Mouse (Mus musculus): ENCODE measurements around the gene Itga9. TPM values are rescaled to one million over a fixed set of nuclear protein-coding genes. Genes with fewer than 3 reads are reported as not detected.

Itga9 gene
- polyA plus RNA-seq, 1 experiment, result 6.2 TPM

DNA sequence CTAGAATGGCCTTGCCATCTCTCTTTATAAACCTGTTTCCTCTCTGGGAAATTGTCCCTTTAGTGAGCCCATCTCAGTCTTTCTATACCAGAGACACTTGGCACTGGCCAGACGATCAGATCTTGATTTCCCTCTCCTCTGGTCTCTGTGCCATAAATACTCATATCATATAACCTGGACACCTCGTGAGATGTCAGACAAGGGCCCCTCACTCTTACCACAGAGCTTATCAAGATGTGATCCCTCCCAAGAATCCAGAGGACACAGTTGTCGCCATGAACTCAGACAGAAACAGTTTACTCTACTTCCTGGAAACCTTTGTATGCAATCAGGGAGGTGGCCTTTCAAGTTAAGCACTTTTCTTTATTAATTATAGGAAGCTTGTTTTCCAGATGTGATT, 127.1 kb downstream of the Itga9 start:
- peaks cover 5% of the 10 kb centered on the region for H3K4me1 ChIP-seq (ENCODE audit: control insufficient read depth, insufficient read depth, low read length)

DNA sequence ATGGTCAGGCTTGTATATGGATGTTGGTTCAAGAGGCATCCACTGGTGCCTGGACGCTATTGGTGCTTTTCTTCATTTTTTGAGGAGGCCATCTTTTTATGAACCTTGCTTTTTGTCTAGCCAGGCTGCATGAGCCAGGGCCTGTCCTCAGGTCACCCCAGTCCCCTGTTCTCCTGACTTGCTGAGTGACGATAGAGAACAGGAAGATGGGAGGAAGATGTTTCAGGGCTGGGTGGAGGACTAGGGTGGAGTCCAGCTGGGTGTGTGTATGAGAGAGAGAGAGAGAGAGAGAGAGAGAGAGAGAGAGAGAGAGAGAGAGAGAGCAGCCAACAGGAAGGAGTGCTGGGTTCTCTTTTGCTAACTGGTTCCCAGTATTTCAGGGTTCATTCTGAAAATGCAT, 130.6 kb downstream of the Itga9 start:
- Histone ChIP-seq H3K4me1 (ENCODE audit: control insufficient read depth, insufficient read depth, low read length) (peaks cover 5% of the 10 kb centered on the region), H3K27ac (ENCODE audit: control insufficient read depth, insufficient read depth, low read depth, low read length) (peak overlapping the region; percentile 59), H3K27me3 (ENCODE audit: control insufficient read depth, insufficient read depth, low read length) (no peaks in the 10 kb centered on the region), H3K4me3 (ENCODE audit: control insufficient read depth, low read depth, low read length) (no peak overlapping the region), H3K36me3 (ENCODE audit: control insufficient read depth, insufficient read depth, low read length) (no peaks in the 10 kb centered on the region)
- TF ChIP-seq CTCF (IDR thresholded peaks at IDR 0.05; ENCODE audit: control insufficient read depth, insufficient read depth, insufficient replicate concordance, low read depth, low read length) (no peak), POLR2A (IDR thresholded peaks at IDR 0.05; ENCODE audit: control insufficient read depth, low read depth, low read length) (no peak)

More for the DNA sequence above, 127.1 kb downstream of the Itga9 start:
- Histone ChIP-seq H3K27me3 (ENCODE audit: control insufficient read depth, insufficient read depth, low read length) (no peaks in the 10 kb centered on the region), H3K27ac (ENCODE audit: control insufficient read depth, insufficient read depth, low read depth, low read length) (no peak overlapping the region), H3K36me3 (ENCODE audit: control insufficient read depth, insufficient read depth, low read length) (no peaks in the 10 kb centered on the region), H3K4me3 (ENCODE audit: control insufficient read depth, low read depth, low read length) (no peak overlapping the region)
- no peak for TF ChIP-seq POLR2A (IDR thresholded peaks at IDR 0.05; ENCODE audit: control insufficient read depth, low read depth, low read length)
- TF ChIP-seq CTCF (IDR thresholded peaks at IDR 0.05; ENCODE audit: control insufficient read depth, insufficient read depth, insufficient replicate concordance, low read depth, low read length), result no peak

DNA sequence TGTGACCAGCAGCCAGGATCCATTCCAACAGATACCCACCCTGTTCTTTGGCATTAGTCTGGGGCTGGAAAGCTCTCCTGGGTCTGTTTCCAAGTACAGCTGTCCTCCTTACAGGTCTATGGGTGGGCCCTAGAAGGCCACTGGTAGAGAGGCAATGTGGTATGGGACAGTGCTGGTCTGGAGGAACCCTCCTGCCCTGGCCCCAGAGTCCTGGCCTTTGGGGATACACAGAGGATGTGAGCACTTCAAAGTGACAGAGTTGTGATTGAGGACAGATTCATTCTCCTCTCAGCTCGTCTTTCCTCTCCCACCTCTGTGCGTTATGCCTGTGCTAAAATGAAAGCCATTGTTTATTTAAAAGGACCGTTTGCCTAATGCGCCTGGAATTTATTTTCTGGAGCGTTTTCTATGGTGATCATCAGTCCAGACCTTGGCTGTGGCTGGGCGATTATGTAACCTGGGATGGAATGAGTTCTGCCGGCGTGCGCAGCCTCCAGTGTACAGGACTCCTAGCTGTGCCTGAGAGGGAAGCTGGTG, 131.2 kb downstream of the Itga9 start:
- peaks cover 5% of the 10 kb centered on the region for H3K4me1 ChIP-seq (ENCODE audit: control insufficient read depth, insufficient read depth, low read length)
- H3K4me3 ChIP-seq (ENCODE audit: control insufficient read depth, low read depth, low read length), result no peak overlapping the region
- H3K27me3 ChIP-seq (ENCODE audit: control insufficient read depth, insufficient read depth, low read length), result no peaks in the 10 kb centered on the region
- TF ChIP-seq POLR2A (IDR thresholded peaks at IDR 0.05; ENCODE audit: control insufficient read depth, low read depth, low read length), result no peak
- peak overlapping the region; percentile 59 for H3K27ac ChIP-seq (ENCODE audit: control insufficient read depth, insufficient read depth, low read depth, low read length)
- H3K36me3 ChIP-seq (ENCODE audit: control insufficient read depth, insufficient read depth, low read length), result no peaks in the 10 kb centered on the region

GRCm38 (mm10) chr9:118738311-118738710, 131.8 kb downstream of the Itga9 start:
- TF ChIP-seq CTCF (IDR thresholded peaks at IDR 0.05; ENCODE audit: control insufficient read depth, insufficient read depth, insufficient replicate concordance, low read depth, low read length) (no peak), POLR2A (IDR thresholded peaks at IDR 0.05; ENCODE audit: control insufficient read depth, low read depth, low read length) (no peak)
- Histone ChIP-seq H3K36me3 (ENCODE audit: control insufficient read depth, insufficient read depth, low read length) (no peaks in the 10 kb centered on the region), H3K4me3 (ENCODE audit: control insufficient read depth, low read depth, low read length) (no peak overlapping the region), H3K27me3 (ENCODE audit: control insufficient read depth, insufficient read depth, low read length) (no peaks in the 10 kb centered on the region), H3K27ac (ENCODE audit: control insufficient read depth, insufficient read depth, low read depth, low read length) (peak overlapping the region; percentile 41; the same call in 1 of the 2 replicates), H3K4me1 (ENCODE audit: control insufficient read depth, insufficient read depth, low read length) (peaks cover 5% of the 10 kb centered on the region)

- H3K4me1 ChIP-seq (ENCODE audit: control insufficient read depth, insufficient read depth, low read length), result peaks cover 5% of the 10 kb centered on the region
- no peaks in the 10 kb centered on the region for H3K27me3 ChIP-seq (ENCODE audit: control insufficient read depth, insufficient read depth, low read length)
- no peak overlapping the region for H3K4me3 ChIP-seq (ENCODE audit: control insufficient read depth, low read depth, low read length)
- no peaks in the 10 kb centered on the region for H3K36me3 ChIP-seq (ENCODE audit: control insufficient read depth, insufficient read depth, low read length)
- H3K27ac ChIP-seq (ENCODE audit: control insufficient read depth, insufficient read depth, low read depth, low read length), result no peak overlapping the region
- TF ChIP-seq CTCF (IDR thresholded peaks at IDR 0.05; ENCODE audit: control insufficient read depth, insufficient read depth, insufficient replicate concordance, low read depth, low read length) (no peak), POLR2A (IDR thresholded peaks at IDR 0.05; ENCODE audit: control insufficient read depth, low read depth, low read length) (no peak)
Observed at GRCm38 (mm10) chr9:118739071-118739470, 132.6 kb downstream of the Itga9 start.

GRCm38 (mm10) chr9:118739659-118740058, 133.2 kb downstream of the Itga9 start:
- H3K27ac ChIP-seq (ENCODE audit: control insufficient read depth, insufficient read depth, low read depth, low read length), result no peak overlapping the region
- peaks cover 5% of the 10 kb centered on the region for H3K4me1 ChIP-seq (ENCODE audit: control insufficient read depth, insufficient read depth, low read length)
- H3K36me3 ChIP-seq (ENCODE audit: control insufficient read depth, insufficient read depth, low read length), result no peaks in the 10 kb centered on the region
- TF ChIP-seq POLR2A (IDR thresholded peaks at IDR 0.05; ENCODE audit: control insufficient read depth, low read depth, low read length) (no peak), CTCF (IDR thresholded peaks at IDR 0.05; ENCODE audit: control insufficient read depth, insufficient read depth, insufficient replicate concordance, low read depth, low read length) (no peak)
- no peak overlapping the region for H3K4me3 ChIP-seq (ENCODE audit: control insufficient read depth, low read depth, low read length)
- no peaks in the 10 kb centered on the region for H3K27me3 ChIP-seq (ENCODE audit: control insufficient read depth, insufficient read depth, low read length)

DNA sequence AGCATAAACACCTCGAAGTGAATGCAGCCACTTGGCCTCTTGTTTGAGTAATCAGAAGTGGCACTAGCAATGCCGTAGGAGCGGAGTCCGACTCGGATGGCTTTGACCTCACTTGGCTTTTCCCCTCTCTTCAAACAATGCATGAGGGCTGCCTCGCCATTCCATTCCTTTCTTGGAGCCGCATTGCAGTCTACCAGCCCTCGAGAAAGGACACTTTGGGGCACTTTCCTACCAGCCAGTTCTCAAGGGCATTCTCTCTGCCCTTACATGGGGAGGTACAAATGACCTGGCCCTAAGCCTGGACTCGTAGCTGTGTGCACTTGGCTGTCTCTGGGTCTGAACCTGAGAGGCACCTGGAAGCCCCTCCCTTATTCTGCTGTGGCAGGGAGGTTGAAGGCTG, 134.8 kb downstream of the Itga9 start:
- H3K27ac ChIP-seq (ENCODE audit: control insufficient read depth, insufficient read depth, low read depth, low read length), result no peak overlapping the region
- TF ChIP-seq CTCF (IDR thresholded peaks at IDR 0.05; ENCODE audit: control insufficient read depth, insufficient read depth, insufficient replicate concordance, low read depth, low read length), result no peak
- H3K4me3 ChIP-seq (ENCODE audit: control insufficient read depth, low read depth, low read length), result no peak overlapping the region
- no peaks in the 10 kb centered on the region for H3K36me3 ChIP-seq (ENCODE audit: control insufficient read depth, insufficient read depth, low read length)
- peaks cover 5% of the 10 kb centered on the region for H3K4me1 ChIP-seq (ENCODE audit: control insufficient read depth, insufficient read depth, low read length)
- no peaks in the 10 kb centered on the region for H3K27me3 ChIP-seq (ENCODE audit: control insufficient read depth, insufficient read depth, low read length)
